Mouse (Mus musculus): ENCODE results near the gene Ccn2.

DNA sequence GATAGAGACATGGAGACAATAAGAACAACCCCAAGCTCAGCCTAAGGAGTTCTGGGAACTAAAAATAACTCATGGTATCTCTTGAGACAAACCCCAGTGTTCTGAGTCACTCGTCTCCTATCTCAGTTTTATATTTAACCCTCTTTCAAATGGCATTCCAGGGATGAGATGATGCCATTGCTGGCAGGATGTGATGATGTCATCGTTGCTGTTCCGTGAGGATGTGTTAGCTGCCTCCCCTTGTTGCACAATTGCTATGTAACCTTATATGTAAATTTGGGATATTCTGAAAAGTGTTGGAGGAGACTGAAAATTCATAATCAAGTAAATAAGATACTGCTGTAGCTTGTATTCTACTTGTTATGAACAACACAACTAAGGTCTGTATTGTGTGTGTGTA lies 14.2 kb upstream of the Ccn2 start:
- no peak for TF ChIP-seq POLR2A (IDR thresholded peaks at IDR 0.05; ENCODE audit: borderline replicate concordance, low read depth, low read length)
- TF ChIP-seq CTCF (IDR thresholded peaks at IDR 0.05; ENCODE audit: low read depth, low read length) = no peak
